Mouse (Mus musculus) heart, postnatal 0 days (tissue): ENCODE results near the gene Slc22a23.

Source experiments
- CTCF ChIP-seq: IDR thresholded peaks from 2 replicates; pipeline ENCODE4 v1.5.1; 2016; ENCODE audit warnings: antibody characterized with exemption, control low read depth, low read depth
- EP300 ChIP-seq: IDR thresholded peaks from 2 replicates; pipeline ENCODE4 v1.6.1; 2016; ENCODE audit warnings: antibody characterized with exemption, low read depth

DNA sequence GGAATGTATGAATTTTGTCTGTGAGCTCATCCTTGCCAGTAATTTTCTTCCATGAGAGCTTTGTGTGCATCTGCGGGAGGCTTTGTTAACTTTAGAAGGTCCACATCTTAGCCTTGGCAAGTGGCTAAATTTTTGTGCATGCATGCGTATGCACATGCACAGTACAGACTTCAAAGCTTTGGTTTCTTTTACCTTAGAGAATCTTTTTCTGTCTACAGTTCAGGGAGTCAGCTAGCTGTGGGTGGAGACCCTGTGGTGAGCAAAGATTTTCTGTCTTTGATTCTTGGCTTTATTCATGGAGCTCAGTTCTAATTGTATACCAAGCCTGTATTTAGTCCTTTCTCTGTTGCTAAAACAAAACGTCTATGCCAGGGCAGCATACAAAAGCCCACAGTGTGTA lies 126.2 kb downstream of the Slc22a23 start:
- TF ChIP-seq CTCF (no peak), EP300 (no peak)
